Mouse (Mus musculus) right cerebral cortex, adult 2 months (tissue): ENCODE measurements at regions not wholly inside any gene's neighbourhood (a gene's known extent, or its start where the extent isn't known, plus 50 kb on each side); places are given as distances from the start of the nearest gene placed in this dataset.

Source experiments
- DNase-seq, 2 experiments: peaks; one replicate each; pipeline ENCODE4 v3.0.0; 2021 to 2022; ENCODE audit warnings: low spot score in 2 of 2

GRCm38 (mm10) chr3:20680944-20681494, 314.0 kb upstream of the Agtr1b start:
- no peak for DNase-seq

GRCm38 (mm10) chr3:20661883-20662282, 294.9 kb upstream of the Agtr1b start:
- peak; percentile 30 to 32 for DNase-seq

DNA sequence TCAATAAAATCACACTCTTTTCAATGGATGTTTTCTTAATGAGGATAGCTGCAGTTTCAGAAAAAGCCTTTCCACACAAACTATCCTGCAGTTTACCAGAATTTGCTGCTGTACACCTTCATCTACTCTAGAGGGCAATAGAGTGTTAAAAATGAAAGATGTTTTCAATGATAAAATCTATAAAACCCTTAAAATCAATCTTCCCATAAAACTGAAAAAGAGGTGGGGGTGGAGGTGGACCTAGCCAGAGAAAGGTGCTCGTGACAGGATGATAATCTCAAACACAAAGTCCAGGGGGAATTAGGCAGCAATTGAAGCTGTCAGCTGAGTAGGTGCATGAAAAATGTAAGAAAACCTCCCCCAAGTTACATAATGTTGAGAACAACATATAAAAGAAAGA, 288.4 kb upstream of the Agtr1b start:
- DNase-seq = peak; percentile 26 to 45
